Mouse (Mus musculus) right cerebral cortex, adult 2 months (tissue): ENCODE results near the gene Olfr1307.

Experiments
- DNase-seq, 2 experiments: peaks; one replicate each; pipeline ENCODE4 v3.0.0; 2021 to 2022; ENCODE audit warnings: low spot score in 2 of 2

Olfr1307 gene

GRCm38 (mm10) chr2:111949340-111949739, at the start of gene Olfr1307:
TSS of gene Olfr1307 (minus strand) at chr2:111949440.
- DNase-seq = no peak

DNA sequence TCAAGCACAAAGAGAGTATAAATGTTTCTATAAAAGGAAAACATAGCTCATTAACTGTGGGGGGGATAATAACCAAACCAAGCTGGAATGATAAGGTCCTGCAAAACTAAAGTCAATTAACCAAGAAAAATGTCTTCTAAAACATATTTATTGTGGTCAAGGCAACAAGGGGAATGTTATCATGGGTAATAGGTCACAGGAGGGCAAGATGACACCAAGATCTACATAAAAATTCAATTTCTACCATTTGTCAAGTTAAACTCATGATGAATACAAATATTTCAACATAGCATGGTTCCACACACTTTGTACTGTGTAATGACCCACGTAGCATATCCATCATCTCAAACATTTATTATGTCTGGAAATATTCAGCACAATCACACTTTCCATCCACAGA, 40.9 kb upstream of the Olfr1307 start, which contains the start of gene Olfr1309:
TSS of gene Olfr1309 (minus strand) at position 101 of the 400 bp plus-strand sequence.
- DNase-seq = no peak

DNA sequence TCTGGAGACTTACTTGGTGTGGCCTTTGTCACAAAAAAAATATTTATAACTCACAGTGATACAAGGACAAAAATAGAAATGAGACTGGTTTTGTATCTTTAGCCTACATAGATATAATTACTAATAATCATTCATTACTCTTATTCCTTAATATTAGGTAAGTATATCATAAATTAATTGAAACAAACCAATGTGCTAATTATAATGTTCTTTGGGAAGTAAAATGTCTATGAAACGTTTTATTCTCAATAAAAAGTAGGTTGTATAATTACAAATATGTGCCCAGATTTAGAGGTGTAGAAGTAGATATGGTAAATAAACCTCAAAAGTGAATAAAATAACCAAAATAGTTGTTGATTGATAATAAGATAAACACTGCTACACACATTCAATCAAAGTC, 15.6 kb upstream of the Olfr1307 start, which contains the start of gene Olfr1308:
TSS of gene Olfr1308 (minus strand) at position 101 of the 400 bp plus-strand sequence.
- DNase-seq = no peak

- no peak for DNase-seq
These were observed 33.1 kb downstream of the Olfr1307 start, which contains the start of gene Olfr1306 for GRCm38 (mm10) chr2:111916171-111916570. TSS of gene Olfr1306 (minus strand) at chr2:111916271.
